Mouse (Mus musculus) heart, adult 2 months (tissue): ENCODE data around the gene Eri2.

Experiments
- CTCF ChIP-seq: fragments of 200-600 bp; IDR thresholded peaks from 2 replicates; pipeline ENCODE4 v1.8.1; 2022; ENCODE audit warnings: antibody characterized with exemption, mild to moderate bottlenecking, moderate library complexity
- EP300 ChIP-seq: fragments of 200-500 bp; IDR thresholded peaks from 2 replicates; pipeline ENCODE4 v1.6.1; 2011; ENCODE audit warnings: low read depth, low read length, control low read depth; ENCODE audit not compliant: insufficient read depth
- POLR2A ChIP-seq: fragments of 200-500 bp; IDR thresholded peaks from 2 replicates; pipeline ENCODE4 v1.6.1; 2011; ENCODE audit warnings: mild to moderate bottlenecking, low read depth, low read length, control low read depth; ENCODE audit not compliant: insufficient read depth

DNA sequence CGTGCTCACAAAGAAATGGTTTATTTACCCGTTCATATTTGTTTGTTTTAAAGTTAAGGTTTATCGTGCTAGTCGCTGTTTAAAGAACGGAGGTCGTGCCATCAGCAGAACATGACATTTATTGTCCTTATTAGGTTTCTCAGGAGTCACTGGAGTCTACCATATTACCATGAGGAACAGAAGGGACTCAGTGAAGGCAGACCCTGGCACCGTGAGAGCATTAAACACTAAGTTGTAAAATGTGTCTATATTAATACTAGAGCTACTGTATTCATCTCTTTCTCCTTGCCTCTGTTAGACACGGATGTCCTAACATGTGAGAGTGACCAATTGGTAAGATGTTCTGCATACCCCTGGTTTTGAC is 72.9 kb downstream of the Eri2 start:
- TF ChIP-seq CTCF (no peak), EP300 (no peak), POLR2A (no peak)
